Comparison of ENCODE assay signal across 12 mouse cellular contexts in genomic region chr10:21695185-21695584, GRCm38 (mm10).
DNase-seq lines count a peak whose midpoint lies in the region; ATAC-seq lines count a peak whose summit lies in the region.
"Had no signal": no experiment of that assay in that cellular context is flagged by ENCODE, and none has a peak within 500 bp of the region (broad histone marks: within the 10 kb centered on the region; RNA-seq: fewer than 3 reads in every experiment).

No protein-coding gene starts in this region.

- H3K4me1 ChIP-seq in limb, embryonic 12.5 days (replicated peaks): 0 out of 2 replicates have a peak, but pooled peaks cover 3% of the 10 kb centered on the region
- peaks cover 4% of the 10 kb centered on the region; the same call in 1 of the 2 replicates for H3K4me1 ChIP-seq in limb, embryonic 10.5 days
- no peaks in the 10 kb centered on the region for H3K4me1 ChIP-seq in hindbrain, embryonic 12.5 days
- H3K4me1 ChIP-seq: embryonic facial prominence, embryonic 15.5 days; liver, embryonic 15.5 days had no signal

- DNase-seq in limb, embryonic 10.5 days (ENCODE audit: low spot score): no peak
- DNase-seq in 3T3-L1 (ENCODE audit: low read depth, low spot score) (peak; percentile 48), NIH3T3 (ENCODE audit: low read depth) (peak; percentile 10)
- DNase-seq in kidney, postnatal 25 days: peak; percentile 42 to 54
- no peak for DNase-seq in adrenal gland, adult 18-20 months (ENCODE audit: low spot score in 2 of 2)
- DNase-seq: cerebellum, postnatal 10 days had no signal

- no peak overlapping the region for H3K4me2 ChIP-seq in limb, embryonic 12.5 days
- no peak overlapping the region for H3K4me2 ChIP-seq in hindbrain, embryonic 12.5 days (replicated peaks)
- H3K4me2 ChIP-seq: embryonic facial prominence, embryonic 15.5 days; liver, embryonic 15.5 days had no signal

- H3K9ac ChIP-seq in limb, embryonic 12.5 days (replicated peaks): no peak overlapping the region
- no peak overlapping the region for H3K9ac ChIP-seq in hindbrain, embryonic 12.5 days
- H3K9ac ChIP-seq: embryonic facial prominence, embryonic 15.5 days; liver, embryonic 15.5 days had no signal

- H3K4me3 ChIP-seq in limb, embryonic 12.5 days (replicated peaks): no peak overlapping the region
- H3K4me3 ChIP-seq in limb, embryonic 10.5 days: no peak overlapping the region
- H3K4me3 ChIP-seq in hindbrain, embryonic 12.5 days: no peak overlapping the region
- H3K4me3 ChIP-seq: embryonic facial prominence, embryonic 15.5 days; liver, embryonic 15.5 days had no signal

- H3K27ac ChIP-seq in limb, embryonic 12.5 days: peak overlapping the region; percentile 19; the same call in 1 of the 2 replicates
- H3K27ac ChIP-seq in limb, embryonic 10.5 days: no peak overlapping the region
- no peak overlapping the region for H3K27ac ChIP-seq in hindbrain, embryonic 12.5 days
- H3K27ac ChIP-seq: embryonic facial prominence, embryonic 15.5 days; hindbrain, postnatal 0 days; liver, embryonic 15.5 days had no signal

- no peak for ATAC-seq in limb, embryonic 12.5 days (ENCODE audit: insufficient number of reproducible peaks, insufficient read depth, low FRiP score, low TSS enrichment, low read depth)
- no peak for ATAC-seq in hindbrain, embryonic 12.5 days (ENCODE audit: low FRiP score)
- ATAC-seq: hindbrain, postnatal 0 days; midbrain, embryonic 16.5 days had no signal

- H3K9me3 ChIP-seq in limb, embryonic 12.5 days: no peaks in the 10 kb centered on the region
- H3K9me3 ChIP-seq in limb, embryonic 10.5 days (replicated peaks): no peaks in the 10 kb centered on the region
- H3K9me3 ChIP-seq in hindbrain, embryonic 12.5 days (replicated peaks): no peaks in the 10 kb centered on the region
- H3K9me3 ChIP-seq: embryonic facial prominence, embryonic 15.5 days; liver, embryonic 15.5 days had no signal

- no peaks in the 10 kb centered on the region for H3K36me3 ChIP-seq in limb, embryonic 12.5 days
- no peaks in the 10 kb centered on the region for H3K36me3 ChIP-seq in limb, embryonic 10.5 days
- H3K36me3 ChIP-seq in hindbrain, embryonic 12.5 days: no peaks in the 10 kb centered on the region
- H3K36me3 ChIP-seq: embryonic facial prominence, embryonic 15.5 days; liver, embryonic 15.5 days had no signal

- WGBS in limb, embryonic 12.5 days: 74% methylated on average over 5 of the region's 5 CpGs
- 80% methylated on average over 5 of the region's 5 CpGs for WGBS in limb, embryonic 10.5 days
- WGBS in hindbrain, embryonic 12.5 days: 86% methylated on average over 5 of the region's 5 CpGs

- H3K27me3 ChIP-seq in limb, embryonic 12.5 days: no peaks in the 10 kb centered on the region; the same call in 1 of the 2 replicates
- H3K27me3 ChIP-seq in limb, embryonic 10.5 days (ENCODE audit: low read depth, poor library complexity, severe bottlenecking): no peaks in the 10 kb centered on the region
- no peaks in the 10 kb centered on the region for H3K27me3 ChIP-seq in hindbrain, embryonic 12.5 days
- H3K27me3 ChIP-seq: embryonic facial prominence, embryonic 15.5 days; liver, embryonic 15.5 days had no signal

Comparison
In these comparisons a context has a peak if more than half of its experiments do, and no peak if none do; other contexts are left out.
1. DNase-seq: peak in 3T3-L1 (single experiment), NIH3T3 (single experiment) and kidney, postnatal 25 days (2 of 2); none in limb, embryonic 10.5 days (single experiment) and adrenal gland, adult 18-20 months (0 of 2).